Mouse (Mus musculus) megakaryocyte, embryonic 14.5 days (primary cell): ENCODE data around the gene Prrg2.

Experiments used
- FLI1 ChIP-seq: IDR thresholded peaks from 2 replicates; pipeline ENCODE4 v1.6.1; 2012; ENCODE audit warnings: low read length, inconsistent platforms, mixed read lengths
- GATA1 ChIP-seq: IDR thresholded peaks from 3 replicates; pipeline ENCODE4 v1.6.1; 2012; ENCODE audit warnings: mixed read lengths, low read length, inconsistent platforms, borderline replicate concordance

GRCm38 (mm10) chr7:45076501-45076900 lies 14.0 kb upstream of the Prrg2 start:
- TF ChIP-seq GATA1 (no peak), FLI1 (no peak)
